Mouse (Mus musculus) ES-E14 (cell line): ENCODE measurements around the gene Vwa1.

Experiments
- CHD2 ChIP-seq: IDR thresholded peaks from 2 replicates; pipeline ENCODE4 v1.6.1; 2014; ENCODE audit warnings: mild to moderate bottlenecking, low read depth, low read length, inconsistent platforms
- HCFC1 ChIP-seq: IDR thresholded peaks from 2 replicates; pipeline ENCODE4 v1.6.1; 2012; ENCODE audit warnings: low read length, inconsistent platforms, borderline replicate concordance; ENCODE audit not compliant: insufficient read depth
- ZC3H11A ChIP-seq: IDR thresholded peaks from 2 replicates; pipeline ENCODE4 v1.6.1; 2012; ENCODE audit warnings: low read depth, mild to moderate bottlenecking, inconsistent platforms, low read length, borderline replicate concordance
- ZNF384 ChIP-seq: IDR thresholded peaks from 2 replicates; pipeline ENCODE4 v1.6.1; 2012; ENCODE audit warnings: low read depth, low read length, inconsistent platforms

- TF ChIP-seq ZNF384 (no peak), ZC3H11A (no peak), HCFC1 (no peak), CHD2 (no peak)
Observed at GRCm38 (mm10) chr4:155785246-155785645, 10.7 kb upstream of the Vwa1 start.
